Mouse (Mus musculus) liver, postnatal 0 days (tissue): ENCODE measurements around the gene Tigit.

Experiments used
- CTCF ChIP-seq: sonication (generic); IDR thresholded peaks from 2 replicates; pipeline ENCODE4 v1.5.1; 2016; ENCODE audit warnings: antibody characterized with exemption, low read depth
- EP300 ChIP-seq: IDR thresholded peaks from 2 replicates; pipeline ENCODE4 v1.6.1; 2016; ENCODE audit warnings: antibody characterized with exemption, low read depth, mild to moderate bottlenecking

DNA sequence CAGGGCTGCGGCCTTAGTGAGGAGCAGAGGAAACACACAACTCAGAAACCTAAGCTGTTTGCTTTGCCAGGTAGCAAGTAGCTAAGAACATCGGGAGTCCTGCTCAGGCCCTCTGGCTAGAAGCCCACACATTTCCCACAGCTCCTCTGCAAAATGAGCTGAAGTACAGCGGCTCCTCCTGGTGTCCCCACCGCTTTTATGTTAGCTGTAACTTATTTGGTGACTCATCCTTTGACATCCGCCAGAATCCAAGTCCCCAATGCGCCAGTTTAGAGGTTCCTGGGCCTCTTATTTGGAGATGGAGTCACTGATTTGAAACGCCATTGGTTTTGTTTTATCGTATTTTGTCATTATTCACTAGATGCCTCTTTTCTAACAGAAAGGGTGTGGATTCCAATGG lies 36.6 kb upstream of the Tigit start:
- TF ChIP-seq CTCF = no peak
- TF ChIP-seq EP300 = no peak
